Mouse (Mus musculus): ENCODE results near the gene Zfp28. TPM values are rescaled to one million over a fixed set of nuclear protein-coding genes. Genes with fewer than 3 reads are reported as not detected.
A peak's percentile ranks its signal among the peaks of the same experiment; 100 is the strongest.

Zfp28 gene
- polyA plus RNA-seq, 1 experiment, result 3.6 TPM

DNA sequence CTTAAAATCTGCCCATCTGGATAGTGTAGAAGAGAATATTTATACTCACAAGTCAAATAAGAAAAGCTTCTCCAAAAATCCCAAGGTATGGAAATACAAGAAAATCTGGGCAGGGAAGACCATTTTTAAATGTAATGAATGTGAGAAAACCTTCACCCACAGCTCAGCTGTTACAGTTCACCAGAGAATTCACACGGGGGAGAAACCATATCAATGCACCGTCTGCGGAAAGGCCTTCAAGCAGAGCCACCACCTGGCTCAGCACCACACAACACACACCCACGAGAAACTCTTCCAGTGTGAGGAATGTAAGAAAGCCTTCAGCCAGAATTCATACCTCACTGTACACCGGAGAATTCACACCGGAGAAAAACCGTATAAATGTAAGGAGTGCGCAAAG, 4.7 kb upstream of the Zfp28 start:
- Histone ChIP-seq H3K27ac (replicated peaks; ENCODE audit: low read depth, low read length) (no peak overlapping the region), H3K4me1 (ENCODE audit: control insufficient read depth, insufficient read depth, insufficient read length, low read length) (no peaks in the 10 kb centered on the region), H3K4me3 (ENCODE audit: insufficient read depth, low read depth, low read length) (no peak overlapping the region)

DNA sequence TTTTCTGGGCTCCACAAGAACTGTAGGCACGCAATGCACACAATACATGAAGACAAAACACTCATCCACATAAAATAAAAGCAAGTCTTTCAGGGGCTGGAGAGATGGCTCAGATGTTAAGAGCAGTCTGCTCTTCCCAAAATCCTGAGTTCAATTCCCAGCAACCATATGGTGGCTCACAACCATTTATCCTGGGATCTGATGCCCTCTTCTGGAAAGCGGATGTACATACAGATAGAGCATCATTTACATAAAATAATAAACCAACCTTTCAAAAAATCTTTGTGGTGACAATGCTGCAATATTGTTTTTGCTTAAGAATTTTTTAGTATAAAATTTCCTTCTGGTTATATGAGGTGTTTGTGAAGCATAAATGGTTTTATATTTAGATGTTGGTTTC, 1.7 kb upstream of the Zfp28 start:
- peaks cover 6% of the 10 kb centered on the region; the same call in 1 of the 2 replicates for H3K4me1 ChIP-seq (ENCODE audit: control insufficient read depth, insufficient read depth, insufficient read length, low read length)

DNA sequence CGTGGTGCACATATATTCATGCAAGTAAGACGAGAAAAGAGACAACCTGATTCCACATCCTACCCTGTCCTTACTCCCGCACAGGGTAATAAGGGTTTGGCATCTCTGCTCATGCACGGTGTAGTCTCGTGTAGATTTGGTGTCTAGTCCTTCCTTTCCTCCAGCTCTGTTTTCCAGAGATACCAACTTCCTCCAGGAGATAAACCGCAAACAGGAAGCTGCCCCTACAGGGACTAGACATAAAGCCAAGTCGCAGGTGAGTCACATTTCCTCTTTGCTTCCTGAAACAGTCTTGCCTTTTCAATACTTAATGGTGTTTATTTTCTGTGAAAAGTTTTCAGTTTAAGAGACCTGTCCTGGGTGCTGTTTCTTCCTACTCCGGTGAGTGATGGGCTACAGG, 916 bp downstream of the Zfp28 start:
- H3K4me3 ChIP-seq (ENCODE audit: insufficient read depth, low read depth, low read length), result peak overlapping the region; percentile 85
- H3K27ac ChIP-seq (replicated peaks; ENCODE audit: low read depth, low read length), result no peak overlapping the region

More for the DNA sequence above, 1.7 kb upstream of the Zfp28 start:
- H3K4me3 ChIP-seq (ENCODE audit: insufficient read depth, low read depth, low read length), result no peak overlapping the region
- H3K27ac ChIP-seq (replicated peaks; ENCODE audit: low read depth, low read length), result no peak overlapping the region

DNA sequence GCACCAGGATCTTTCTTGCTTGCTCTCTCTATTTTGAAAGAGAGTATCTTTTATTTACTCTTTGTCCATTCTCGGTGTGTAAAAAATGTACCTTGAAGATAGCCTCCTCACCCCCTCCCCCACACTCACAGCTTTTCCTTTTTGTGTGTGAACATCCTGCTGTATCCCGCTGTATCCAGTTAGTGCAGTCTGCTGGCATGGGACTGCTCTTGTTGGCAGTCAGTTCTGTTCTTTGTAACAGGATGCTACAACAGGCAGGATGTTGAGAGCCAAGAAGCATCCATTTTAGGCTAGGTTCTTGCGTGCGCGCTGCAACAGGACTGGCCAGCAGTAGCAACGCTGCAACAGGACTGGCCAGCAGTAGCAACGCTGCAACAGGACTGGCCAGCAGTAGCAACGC, 3.9 kb downstream of the Zfp28 start:
- Histone ChIP-seq H3K4me3 (ENCODE audit: insufficient read depth, low read depth, low read length) (no peak overlapping the region), H3K27ac (replicated peaks; ENCODE audit: low read depth, low read length) (no peak overlapping the region), H3K4me1 (ENCODE audit: control insufficient read depth, insufficient read depth, insufficient read length, low read length) (peaks cover 6% of the 10 kb centered on the region; the same call in 1 of the 2 replicates)

More for the DNA sequence above, 916 bp downstream of the Zfp28 start:
- peaks cover 6% of the 10 kb centered on the region; the same call in 1 of the 2 replicates for H3K4me1 ChIP-seq (ENCODE audit: control insufficient read depth, insufficient read depth, insufficient read length, low read length)

DNA sequence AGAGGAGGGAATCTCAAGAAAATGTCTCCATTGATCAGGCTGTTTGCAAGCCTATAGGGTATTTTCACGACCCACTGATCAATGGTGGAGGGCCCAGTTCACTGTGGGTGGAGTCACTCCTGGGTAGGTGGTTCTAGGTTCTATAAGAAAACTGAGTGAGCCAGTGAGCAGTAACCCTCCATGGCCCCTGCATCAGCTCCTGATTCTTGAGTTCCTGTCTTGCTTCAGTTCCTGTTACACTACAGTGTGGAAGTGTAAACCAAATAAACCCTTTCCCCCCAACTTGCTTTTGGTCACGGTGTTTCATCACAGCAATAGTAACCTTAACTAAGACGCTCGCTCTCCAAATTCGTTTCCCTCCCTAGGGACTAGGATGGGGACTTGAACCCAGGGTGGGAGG, 5.9 kb downstream of the Zfp28 start:
- Histone ChIP-seq H3K4me1 (ENCODE audit: control insufficient read depth, insufficient read depth, insufficient read length, low read length) (peaks cover 1% of the 10 kb centered on the region; the same call in 1 of the 2 replicates), H3K4me3 (ENCODE audit: insufficient read depth, low read depth, low read length) (no peak overlapping the region)

DNA sequence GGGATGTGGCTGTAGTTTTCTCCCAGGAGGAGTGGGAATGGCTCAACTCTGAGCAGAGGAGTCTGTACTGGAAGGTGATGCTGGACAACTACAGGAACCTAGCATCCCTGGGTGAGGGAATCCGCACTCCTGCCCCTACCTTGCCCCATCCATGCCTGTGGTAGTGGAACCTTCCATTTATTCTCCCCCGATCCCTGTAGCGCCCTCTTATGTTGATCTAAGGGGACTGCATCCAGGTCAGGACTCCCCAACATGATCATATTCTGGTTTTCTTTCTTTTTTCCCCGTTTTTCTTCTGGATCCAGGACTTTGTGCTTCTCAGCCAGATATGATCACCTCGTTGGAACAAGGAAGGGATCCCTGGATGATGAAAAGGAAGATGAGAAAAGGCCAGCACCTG, 6.4 kb downstream of the Zfp28 start:
- Histone ChIP-seq H3K4me1 (ENCODE audit: control insufficient read depth, insufficient read depth, insufficient read length, low read length) (no peaks in the 10 kb centered on the region), H3K4me3 (ENCODE audit: insufficient read depth, low read depth, low read length) (no peak overlapping the region), H3K27ac (replicated peaks; ENCODE audit: low read depth, low read length) (no peak overlapping the region)

More for the DNA sequence above, 5.9 kb downstream of the Zfp28 start:
- H3K27ac ChIP-seq (replicated peaks; ENCODE audit: low read depth, low read length), result no peak overlapping the region

DNA sequence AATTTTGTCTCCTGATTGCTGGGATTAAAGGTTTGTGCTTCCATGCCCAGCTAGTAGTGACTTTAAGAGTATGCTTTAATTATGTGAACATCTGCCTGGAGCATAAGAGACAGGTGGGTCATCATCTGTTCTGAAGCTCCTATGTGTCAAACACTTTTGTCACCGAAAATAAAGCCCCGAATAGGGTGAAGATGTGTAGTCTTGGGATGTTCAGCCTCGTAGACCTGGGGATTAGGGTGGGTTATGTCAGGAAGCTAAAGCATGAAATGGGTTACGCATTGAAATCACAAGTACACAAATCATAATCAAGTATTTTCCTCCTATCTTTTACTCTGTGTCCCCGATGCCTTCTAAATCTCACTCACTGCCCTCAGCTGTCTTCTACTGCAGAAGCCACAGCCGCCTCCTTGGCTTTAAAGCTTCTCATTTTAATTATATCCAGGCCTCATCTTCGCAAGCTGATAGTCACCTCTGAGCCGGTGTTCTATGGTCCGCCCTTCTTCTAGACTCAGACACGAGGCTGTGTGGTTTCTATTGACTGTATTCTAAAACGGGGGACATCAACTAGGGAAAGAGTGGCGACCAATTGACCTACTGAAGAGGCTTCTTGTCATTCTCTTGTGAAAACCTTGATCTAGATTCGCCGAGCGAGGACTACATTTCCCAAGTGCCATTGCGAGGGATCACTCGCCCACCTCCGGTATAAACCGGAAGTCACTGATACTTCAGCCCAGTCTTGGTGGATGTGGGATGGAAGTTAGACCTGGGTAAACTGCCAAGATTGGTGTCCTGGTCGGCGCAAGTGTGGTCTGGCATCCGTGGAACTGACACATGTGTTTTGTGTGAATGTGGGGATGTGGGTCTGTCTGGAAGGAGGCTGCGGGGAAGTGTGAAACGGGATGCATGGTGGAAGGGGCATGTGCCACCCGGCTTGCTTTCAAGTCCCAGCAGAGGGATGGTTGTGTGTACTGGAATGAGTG, 15.2 kb downstream of the Zfp28 start, which contains the start of gene Smim17:
Smim17 (plus strand) TSS at position 720 of the 980 bp plus-strand sequence.
- peak within 1 kb of the TSS; percentile 64 for H3K4me3 ChIP-seq (ENCODE audit: insufficient read depth, low read depth, low read length)
- H3K27ac ChIP-seq (replicated peaks; ENCODE audit: low read depth, low read length), result no peak within 1 kb of the TSS
- no peaks in the 10 kb centered on the region for H3K4me1 ChIP-seq (ENCODE audit: control insufficient read depth, insufficient read depth, insufficient read length, low read length)

DNA sequence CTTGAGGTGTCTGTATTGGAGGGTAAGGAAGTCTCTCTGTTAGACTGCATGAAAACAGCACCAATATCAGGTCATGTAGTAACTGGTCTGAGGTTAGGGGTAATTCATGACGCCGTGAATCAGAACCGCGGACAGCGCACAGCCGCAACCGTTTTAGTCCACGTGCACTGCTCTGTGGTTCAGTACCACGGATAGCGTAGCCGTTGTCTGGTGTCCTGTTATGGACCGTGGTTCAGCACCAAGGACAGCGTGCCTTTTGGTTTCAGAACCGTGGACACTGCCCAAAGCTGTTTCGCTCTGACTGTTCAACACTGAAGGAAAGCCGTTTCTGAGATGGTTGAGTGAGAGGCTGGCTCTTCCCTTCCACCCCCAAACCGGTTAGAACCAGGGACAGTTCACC, 26.9 kb downstream of the Zfp28 start, which contains the start of gene Gm20715:
Gm20715 (plus strand) TSS at position 235 of the 400 bp plus-strand sequence.
- Histone ChIP-seq H3K4me1 (ENCODE audit: control insufficient read depth, insufficient read depth, insufficient read length, low read length) (no peaks in the 10 kb centered on the region), H3K4me3 (ENCODE audit: insufficient read depth, low read depth, low read length) (no peak within 1 kb of the TSS), H3K27ac (replicated peaks; ENCODE audit: low read depth, low read length) (no peak within 1 kb of the TSS)

DNA sequence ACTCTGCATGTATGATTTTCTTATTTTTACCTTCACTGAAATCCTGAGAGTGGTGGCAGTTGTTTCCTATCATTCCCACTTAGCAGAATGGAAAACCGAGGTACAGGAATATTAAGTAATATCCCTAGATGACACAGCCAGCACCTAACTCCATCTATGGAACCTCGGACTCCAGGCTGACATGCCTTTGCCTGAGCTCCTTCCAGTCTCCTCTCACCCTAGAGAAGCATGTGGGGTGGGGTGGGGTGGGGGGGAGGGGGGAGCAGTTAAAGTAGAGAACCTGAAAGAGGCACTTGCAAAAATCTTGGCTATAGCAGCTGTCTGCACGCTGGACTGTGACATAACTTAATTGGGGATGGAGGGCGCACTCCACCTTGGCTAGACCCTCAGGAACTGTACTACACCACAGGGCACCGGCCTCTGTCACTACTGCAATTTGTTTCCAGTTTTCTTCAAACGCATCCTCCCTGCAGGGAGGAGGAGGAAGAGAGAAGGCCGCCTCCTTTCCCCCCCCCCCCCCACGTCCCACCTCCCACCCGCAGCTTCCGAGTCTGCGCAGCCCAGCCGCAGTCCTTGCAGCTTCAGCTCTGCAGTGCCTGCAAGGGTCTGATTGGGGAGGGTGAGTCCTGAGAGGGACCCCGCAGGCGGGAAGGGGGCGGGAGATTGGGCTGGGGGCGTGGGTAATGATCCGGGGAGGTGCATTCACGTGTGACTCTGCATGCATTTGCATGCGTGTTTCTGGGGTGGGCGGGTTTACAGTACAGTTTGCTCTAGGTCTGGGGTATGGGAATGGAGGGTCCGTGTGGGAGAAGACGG, 31.7 kb downstream of the Zfp28 start:
- no peaks in the 10 kb centered on the region for H3K4me1 ChIP-seq (ENCODE audit: control insufficient read depth, insufficient read depth, insufficient read length, low read length)
- no peak overlapping the region for H3K4me3 ChIP-seq (ENCODE audit: insufficient read depth, low read depth, low read length)
- no peak overlapping the region for H3K27ac ChIP-seq (replicated peaks; ENCODE audit: low read depth, low read length)

DNA sequence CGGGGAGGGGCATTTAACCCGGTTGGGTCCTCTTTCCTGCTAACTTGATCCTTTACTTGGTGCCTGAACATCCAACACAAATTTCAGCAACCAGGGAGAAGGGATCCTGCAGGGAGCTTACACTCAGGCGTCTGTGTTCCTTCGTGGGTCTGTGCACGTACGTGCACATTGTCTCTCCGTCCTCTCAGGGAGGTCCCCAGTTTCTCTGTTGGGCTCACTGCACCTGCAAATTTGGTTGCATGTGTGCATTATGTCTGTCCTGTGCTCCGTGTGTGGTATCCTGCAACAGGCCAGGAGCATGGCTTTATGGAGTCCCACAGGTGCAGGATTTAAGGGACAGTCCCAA, 32.3 kb downstream of the Zfp28 start:
- Histone ChIP-seq H3K4me3 (ENCODE audit: insufficient read depth, low read depth, low read length) (no peak overlapping the region), H3K27ac (replicated peaks; ENCODE audit: low read depth, low read length) (no peak overlapping the region), H3K4me1 (ENCODE audit: control insufficient read depth, insufficient read depth, insufficient read length, low read length) (no peaks in the 10 kb centered on the region)

DNA sequence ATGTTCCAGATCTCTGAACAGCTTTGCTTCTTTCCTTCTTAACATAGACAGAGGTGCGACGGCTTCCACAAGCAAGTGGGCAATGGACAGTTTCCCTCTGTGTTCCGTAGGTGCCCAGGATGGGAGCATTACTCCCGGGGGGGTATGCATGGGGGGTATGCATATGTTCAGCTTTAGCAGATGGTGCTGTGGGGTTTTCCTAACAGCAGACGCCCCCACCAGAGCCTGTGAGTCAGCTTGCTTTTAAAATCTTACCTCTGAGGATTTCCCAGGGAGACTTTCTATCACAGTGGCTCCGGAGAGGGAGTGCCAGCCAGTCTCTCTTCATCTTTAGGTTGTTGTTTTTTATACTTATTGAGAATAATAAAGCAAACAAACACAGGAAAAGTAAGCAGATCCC, 36.8 kb downstream of the Zfp28 start:
- no peak overlapping the region for H3K4me3 ChIP-seq (ENCODE audit: insufficient read depth, low read depth, low read length)
- no peak overlapping the region for H3K27ac ChIP-seq (replicated peaks; ENCODE audit: low read depth, low read length)
- H3K4me1 ChIP-seq (ENCODE audit: control insufficient read depth, insufficient read depth, insufficient read length, low read length), result no peaks in the 10 kb centered on the region

DNA sequence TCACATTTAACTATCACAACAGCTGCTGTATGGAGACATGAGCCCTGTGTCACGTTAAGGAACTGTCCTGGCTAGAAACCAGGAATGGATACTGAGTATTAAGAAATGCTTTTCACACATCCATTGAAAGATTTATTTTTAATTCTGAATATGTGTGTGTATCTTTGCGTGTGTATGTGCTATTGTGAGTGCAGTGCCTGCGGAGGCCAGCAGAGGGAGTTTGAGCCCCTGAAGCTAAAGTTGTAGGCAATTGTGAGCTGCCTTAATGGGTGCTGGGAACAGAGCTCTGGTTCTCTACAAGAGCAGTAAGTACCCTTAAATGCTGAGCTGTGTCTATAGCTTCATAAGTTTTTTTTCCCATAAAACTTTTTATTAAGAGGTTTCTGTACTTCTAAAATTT, 46.3 kb downstream of the Zfp28 start:
- H3K27ac ChIP-seq (replicated peaks; ENCODE audit: low read depth, low read length), result no peak overlapping the region
- H3K4me3 ChIP-seq (ENCODE audit: insufficient read depth, low read depth, low read length), result no peak overlapping the region
- H3K4me1 ChIP-seq (ENCODE audit: control insufficient read depth, insufficient read depth, insufficient read length, low read length), result no peaks in the 10 kb centered on the region

DNA sequence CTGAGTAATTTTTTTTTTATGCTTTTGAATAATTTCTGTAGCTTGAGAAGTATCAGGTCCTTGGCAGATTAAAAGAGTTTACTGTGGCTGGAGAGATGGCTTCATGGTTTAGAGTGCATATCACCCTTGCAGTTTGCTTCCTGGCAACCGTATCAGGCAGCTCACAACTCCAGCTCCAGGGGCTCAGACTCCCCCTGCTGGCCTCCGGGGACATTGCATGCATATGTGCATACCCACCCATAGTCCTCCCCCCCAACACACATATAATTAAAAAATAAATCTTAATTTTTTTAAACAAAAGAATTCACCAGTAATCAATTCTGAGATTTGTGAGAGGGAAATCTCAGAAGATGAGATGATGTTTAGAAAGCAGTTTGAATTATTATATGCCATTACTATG, 47.2 kb downstream of the Zfp28 start:
- Histone ChIP-seq H3K4me1 (ENCODE audit: control insufficient read depth, insufficient read depth, insufficient read length, low read length) (no peaks in the 10 kb centered on the region), H3K4me3 (ENCODE audit: insufficient read depth, low read depth, low read length) (no peak overlapping the region), H3K27ac (replicated peaks; ENCODE audit: low read depth, low read length) (no peak overlapping the region)

DNA sequence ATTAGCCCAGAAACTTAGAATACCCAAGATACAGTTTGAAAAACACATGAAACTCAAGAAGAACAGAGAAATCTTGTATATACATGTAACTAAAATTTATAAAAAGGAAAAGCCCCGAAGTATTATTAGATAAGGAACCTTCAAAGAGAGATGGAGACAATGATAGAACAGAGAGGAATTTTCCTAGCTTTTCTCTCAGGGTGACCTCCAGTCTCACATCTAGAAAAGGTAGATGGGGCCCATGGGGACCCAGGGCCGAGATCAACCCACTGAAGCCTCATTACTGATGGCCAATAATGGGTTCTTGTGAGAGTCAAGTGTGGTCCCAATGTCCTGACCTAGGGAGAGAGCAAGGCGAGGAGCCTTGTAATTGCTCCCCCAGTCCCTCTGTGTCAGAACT, 55.3 kb downstream of the Zfp28 start, which contains the start of gene Olfr1344:
Olfr1344 (plus strand) TSS at position 301 of the 400 bp plus-strand sequence.
- H3K4me1 ChIP-seq (ENCODE audit: control insufficient read depth, insufficient read depth, insufficient read length, low read length), result no peaks in the 10 kb centered on the region
- no peak within 1 kb of the TSS for H3K4me3 ChIP-seq (ENCODE audit: insufficient read depth, low read depth, low read length)
- no peak within 1 kb of the TSS for H3K27ac ChIP-seq (replicated peaks; ENCODE audit: low read depth, low read length)

DNA sequence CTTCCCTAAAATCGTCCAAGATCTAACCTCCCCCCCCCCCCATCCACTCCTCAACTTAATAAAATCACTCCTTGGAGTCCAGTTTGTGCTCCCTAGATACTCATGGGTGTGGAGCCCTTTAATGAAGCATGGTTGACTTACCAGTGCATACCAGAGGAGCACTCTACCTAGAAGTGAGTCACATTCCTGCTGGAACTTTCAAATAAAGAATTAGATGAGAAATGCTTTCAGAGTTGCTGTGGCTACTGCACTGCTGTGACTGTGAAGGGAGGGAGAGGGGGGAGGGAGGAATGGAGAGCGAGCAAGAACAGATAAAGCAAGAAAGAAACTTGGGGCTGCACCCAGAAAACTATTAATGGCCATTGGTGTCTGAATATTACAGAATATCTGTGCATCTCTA, 58.1 kb downstream of the Zfp28 start:
- Histone ChIP-seq H3K27ac (replicated peaks; ENCODE audit: low read depth, low read length) (no peak overlapping the region), H3K4me3 (ENCODE audit: insufficient read depth, low read depth, low read length) (no peak overlapping the region), H3K4me1 (ENCODE audit: control insufficient read depth, insufficient read depth, insufficient read length, low read length) (no peaks in the 10 kb centered on the region)
